ENCODE assay signal across 12 mouse cellular contexts in genomic region chr11:114313652-114314051, GRCm38 (mm10).
"Had no signal": no experiment of that assay in that cellular context is flagged by ENCODE, and none has a peak within 500 bp of the region (broad histone marks: within the 10 kb centered on the region; RNA-seq: fewer than 3 reads in every experiment).

No protein-coding gene starts in this region.

- H3K9ac ChIP-seq: limb, embryonic 15.5 days; neural tube, embryonic 15.5 days had no signal

- DNase-seq: kidney, adult 8-10 months; kidney, postnatal 25 days; lung, postnatal 36 days; midbrain, embryonic 14.5 days; right cerebral cortex, adult 18-20 months; right cerebral cortex, postnatal 25 days; thymus, postnatal 4 days had no signal

- H3K36me3 ChIP-seq: limb, embryonic 15.5 days; midbrain, embryonic 10.5 days; neural tube, embryonic 15.5 days had no signal

- H3K4me2 ChIP-seq: limb, embryonic 15.5 days; neural tube, embryonic 15.5 days had no signal

- H3K4me3 ChIP-seq: left cerebral cortex, adult 2 months; limb, embryonic 15.5 days; midbrain, embryonic 10.5 days; myocyte; neural tube, embryonic 15.5 days had no signal

- H3K9me3 ChIP-seq: limb, embryonic 15.5 days; midbrain, embryonic 10.5 days; neural tube, embryonic 15.5 days had no signal

- H3K27ac ChIP-seq: left cerebral cortex, adult 2 months; limb, embryonic 15.5 days; midbrain, embryonic 10.5 days; neural tube, embryonic 15.5 days had no signal

- H3K27me3 ChIP-seq: limb, embryonic 15.5 days had no signal
